Mouse (Mus musculus): ENCODE results near the gene Nr2c1.

- TF ChIP-seq CTCF (conservative IDR thresholded peaks at IDR 0.05; ENCODE audit: insufficient read depth, insufficient read length, low read depth, low read length) (no peak), POLR2A (IDR thresholded peaks at IDR 0.05; ENCODE audit: low read depth, low read length) (no peak)
Measured at GRCm38 (mm10) chr10:94140227-94140931, 7.4 kb upstream of the Nr2c1 start.

Data from kidney, adult 2 months (tissue).